Mouse (Mus musculus) hindbrain, postnatal 0 days (tissue): ENCODE results near the gene Mbnl2. TPM values are rescaled to one million over a fixed set of nuclear protein-coding genes. Genes with fewer than 3 reads are reported as not detected.

Experiments used
- ATAC-seq: fragments of 200-750 bp; cut with Nextera tagmentation; 2 replicates; pipeline ENCODE4 v1.8.0; 2017; ENCODE audit warnings: mild to moderate bottlenecking, moderate TSS enrichment, moderate library complexity
- DNase-seq: peaks from one replicate; pipeline ENCODE4 v3.0.0-alpha.2; 2015; ENCODE audit warnings: low spot score
- H3K27ac ChIP-seq: fragments of 300-500 bp; sonication (generic); 2 replicates; pipeline ENCODE4 v1.5.1; 2014; ENCODE audit warnings: mild to moderate bottlenecking
- H3K27me3 ChIP-seq: fragments of 300-500 bp; sonication (generic); 2 replicates; pipeline ENCODE4 v1.6.1; 2014; ENCODE audit warnings: low read length, mixed read lengths; ENCODE audit not compliant: insufficient read depth
- H3K36me3 ChIP-seq: fragments of 300-500 bp; sonication (generic); 2 replicates; pipeline ENCODE4 v1.6.1; 2014; ENCODE audit warnings: low read length, mixed read lengths; ENCODE audit not compliant: insufficient read depth
- H3K4me1 ChIP-seq: fragments of 300-500 bp; sonication (generic); 2 replicates; pipeline ENCODE4 v1.6.1; 2014; ENCODE audit warnings: antibody characterized with exemption, low read length, mixed read lengths; ENCODE audit not compliant: insufficient read depth
- H3K4me2 ChIP-seq: fragments of 300-500 bp; sonication (generic); 2 replicates; pipeline ENCODE4 v1.6.1; 2014; ENCODE audit warnings: low read depth, mild to moderate bottlenecking, low read length, moderate library complexity, mixed read lengths
- H3K4me3 ChIP-seq: fragments of 300-500 bp; sonication (generic); 2 replicates; pipeline ENCODE4 v1.5.1; 2014; ENCODE audit warnings: low read length
- H3K9ac ChIP-seq: fragments of 300-500 bp; sonication (generic); replicated peaks from 2 replicates; pipeline ENCODE4 v1.6.1; 2014; ENCODE audit warnings: mild to moderate bottlenecking, low read length, moderate library complexity, mixed read lengths
- H3K9me3 ChIP-seq: fragments of 300-500 bp; sonication (generic); 2 replicates; pipeline ENCODE4 v1.6.1; 2016; ENCODE audit warnings: low read length, mixed read lengths
- CTCF ChIP-seq: IDR thresholded peaks from 2 replicates; pipeline ENCODE4 v1.5.1; 2016; ENCODE audit warnings: antibody characterized with exemption, control low read depth, low read depth
- WGBS: fragments of 180-500 bp; shearing (Covaris S2); extraction: QIAGEN DNeasy Blood & Tissue Kit; methylation state at CpG from one replicate; pipeline ENCODE4 v1.1.7; 2014; 5-methylcytosine and 5-hydroxymethylcytosine counted together
- polyA plus RNA-seq: library from polyadenylated mRNA; unstranded; fragments of >200 nt; fragmentation: Nextera tagmentation; extraction: Ambion mirVana; gene quantifications from 2 replicates; pipeline ENCODE4 v1.2.1, GENCODE M21; 2015
- total RNA-seq: library from RNA; depleted of rRNA; stranded (reverse); fragments of >200 nt; gene quantifications from 2 replicates; pipeline ENCODE4 v1.2.3, GENCODE M21; 2014

Gene Mbnl2
- total and polyA plus RNA-seq, 2 experiments from 2014 or later = 28.6 to 78.3 TPM

DNA sequence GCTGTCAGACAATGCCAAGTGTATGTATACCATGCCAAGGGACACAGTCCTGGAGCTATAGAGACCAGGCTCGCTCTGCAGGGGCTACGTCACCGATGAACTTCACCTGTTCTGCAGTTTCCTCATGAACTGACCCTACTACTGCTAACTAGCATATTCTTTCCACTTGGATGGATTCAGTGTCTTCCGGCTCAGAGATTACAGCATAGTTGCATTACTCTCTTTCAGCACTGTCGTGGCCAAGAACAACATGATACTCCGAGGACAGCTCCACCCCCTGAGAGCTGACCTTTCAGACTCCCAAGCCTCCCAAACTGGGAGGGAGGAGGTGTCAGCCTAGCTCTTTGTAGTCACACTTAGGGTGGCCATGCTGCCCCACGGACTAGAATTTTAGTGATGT lies 60.9 kb downstream of the Mbnl2 start:
- 0 out of 2 replicates have a peak overlapping the region, but pooled peaks have one; percentile 38 for H3K27ac ChIP-seq
- H3K9ac ChIP-seq = no peak overlapping the region
- ATAC-seq (peak; percentile 38; the same call in 1 of the 2 replicates), DNase-seq (no peak)
- WGBS = 41% methylated on average over 7 of the region's 7 CpGs
- 0 out of 2 replicates have a peak, but pooled peaks cover 5% of the 10 kb centered on the region for H3K4me1 ChIP-seq
- no peak overlapping the region for H3K4me2 ChIP-seq
- no peaks in the 10 kb centered on the region for H3K9me3 ChIP-seq
- no peaks in the 10 kb centered on the region for H3K36me3 ChIP-seq
- no peak overlapping the region for H3K4me3 ChIP-seq
- H3K27me3 ChIP-seq = no peaks in the 10 kb centered on the region
- no peak for TF ChIP-seq CTCF

GRCm38 (mm10) chr14:120336841-120337240 lies 61.4 kb downstream of the Mbnl2 start:
- Histone ChIP-seq H3K4me3 (no peak overlapping the region), H3K9me3 (no peaks in the 10 kb centered on the region), H3K36me3 (no peaks in the 10 kb centered on the region), H3K27me3 (no peaks in the 10 kb centered on the region), H3K27ac (peak overlapping the region; percentile 38; the same call in 1 of the 2 replicates), H3K9ac (no peak overlapping the region), H3K4me2 (no peak overlapping the region), H3K4me1 (0 out of 2 replicates have a peak, but pooled peaks cover 5% of the 10 kb centered on the region)
- ATAC-seq (no peak), DNase-seq (no peak)
- TF ChIP-seq CTCF = no peak
- WGBS = 61% methylated on average over 8 of the region's 8 CpGs

DNA sequence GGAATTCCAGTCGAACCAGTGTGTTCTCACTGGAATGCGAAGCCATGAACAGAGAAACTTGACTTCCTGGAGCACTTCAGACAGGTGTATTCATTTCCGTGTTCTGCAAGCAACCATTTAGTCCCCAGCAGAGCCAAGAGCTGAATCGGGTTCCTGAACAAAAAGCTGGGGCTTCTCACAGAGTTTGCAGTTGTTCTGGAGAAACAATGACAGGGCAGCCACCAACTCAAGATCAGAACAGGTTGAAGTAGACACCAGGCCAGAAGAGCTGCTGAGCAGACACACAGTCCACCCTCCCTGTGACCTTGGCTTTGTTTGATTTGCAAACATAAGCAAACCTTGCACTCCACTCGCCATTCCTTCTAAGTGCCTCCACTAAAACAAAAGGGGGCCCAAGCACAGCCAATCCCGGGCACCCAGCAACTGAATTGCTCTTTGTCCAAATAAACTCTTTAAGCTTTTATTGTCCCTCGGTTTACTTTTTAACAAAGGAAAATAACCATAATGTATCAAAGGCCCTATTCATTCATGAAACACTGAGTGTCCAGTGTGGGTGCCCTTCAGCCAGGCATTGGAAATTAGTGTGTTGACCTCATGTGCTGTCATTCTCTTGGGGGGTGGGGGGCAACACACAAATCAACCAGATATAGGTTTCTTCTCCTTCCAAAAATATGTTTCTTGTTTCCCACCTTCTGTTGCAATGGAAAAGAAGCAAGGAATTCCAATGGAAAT lies 62.4 kb downstream of the Mbnl2 start:
- no peak for TF ChIP-seq CTCF
- no peaks in the 10 kb centered on the region for H3K36me3 ChIP-seq
- H3K4me2 ChIP-seq = no peak overlapping the region
- H3K9me3 ChIP-seq = no peaks in the 10 kb centered on the region
- DNase-seq = no peak
- H3K4me1 ChIP-seq = 0 out of 2 replicates have a peak, but pooled peaks cover 5% of the 10 kb centered on the region
- H3K27ac ChIP-seq = no peak overlapping the region
- no peak overlapping the region for H3K9ac ChIP-seq
- ATAC-seq = no peak
- WGBS = 44% methylated on average over 7 of the region's 7 CpGs
- H3K4me3 ChIP-seq = no peak overlapping the region
- H3K27me3 ChIP-seq = no peaks in the 10 kb centered on the region

GRCm38 (mm10) chr14:120338706-120339105 lies 63.2 kb downstream of the Mbnl2 start:
- Histone ChIP-seq H3K36me3 (no peaks in the 10 kb centered on the region), H3K4me1 (0 out of 2 replicates have a peak, but pooled peaks cover 5% of the 10 kb centered on the region), H3K9ac (no peak overlapping the region), H3K27me3 (no peaks in the 10 kb centered on the region), H3K9me3 (no peaks in the 10 kb centered on the region), H3K4me3 (no peak overlapping the region), H3K4me2 (no peak overlapping the region), H3K27ac (no peak overlapping the region)
- DNase-seq (no peak), ATAC-seq (no peak)
- no peak for TF ChIP-seq CTCF
- 84% methylated on average over 3 of the region's 3 CpGs for WGBS

DNA sequence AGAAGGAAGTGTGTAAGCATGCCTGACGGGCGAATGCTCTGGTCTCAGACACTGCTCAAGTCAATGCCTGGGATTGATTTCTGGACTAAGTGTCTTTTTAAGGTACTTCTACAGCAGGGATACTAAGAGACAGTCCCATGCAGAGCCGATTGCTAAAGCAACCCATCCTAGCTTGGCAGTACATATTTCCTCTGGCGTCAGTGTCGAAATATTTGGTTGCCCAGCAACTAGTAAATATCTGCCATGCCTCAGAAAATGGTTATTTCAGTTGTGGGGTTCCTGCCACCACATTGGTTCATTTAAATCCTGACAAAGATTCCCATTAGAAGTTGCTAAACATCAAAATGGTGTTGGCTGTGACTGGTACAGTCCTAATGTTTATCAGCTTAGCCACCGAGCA lies 66.4 kb downstream of the Mbnl2 start:
- no peak for ATAC-seq
- Histone ChIP-seq H3K9me3 (no peaks in the 10 kb centered on the region), H3K4me3 (no peak overlapping the region), H3K27ac (no peak overlapping the region), H3K9ac (no peak overlapping the region), H3K4me1 (no peaks in the 10 kb centered on the region), H3K4me2 (no peak overlapping the region), H3K36me3 (no peaks in the 10 kb centered on the region), H3K27me3 (no peaks in the 10 kb centered on the region)
- no peak for TF ChIP-seq CTCF
- no peak for DNase-seq
- 77% methylated on average over 6 of the region's 6 CpGs for WGBS

- 85% methylated on average over 7 of the region's 7 CpGs for WGBS
- TF ChIP-seq CTCF = no peak
- ATAC-seq = no peak
These were observed 66.9 kb downstream of the Mbnl2 start for GRCm38 (mm10) chr14:120342321-120342720.

GRCm38 (mm10) chr14:120344641-120345040 lies 69.2 kb downstream of the Mbnl2 start:
- DNase-seq (no peak), ATAC-seq (no peak)
- Histone ChIP-seq H3K4me3 (no peak overlapping the region), H3K9me3 (no peaks in the 10 kb centered on the region), H3K27me3 (no peaks in the 10 kb centered on the region), H3K36me3 (no peaks in the 10 kb centered on the region), H3K27ac (no peak overlapping the region), H3K9ac (no peak overlapping the region), H3K4me1 (no peaks in the 10 kb centered on the region), H3K4me2 (no peak overlapping the region)
- no peak for TF ChIP-seq CTCF
- WGBS = 92% methylated on average over 4 of the region's 4 CpGs

More at GRCm38 (mm10) chr14:120342321-120342720, 66.9 kb downstream of the Mbnl2 start:
- Histone ChIP-seq H3K27me3 (no peaks in the 10 kb centered on the region), H3K4me2 (no peak overlapping the region), H3K4me3 (no peak overlapping the region), H3K9ac (no peak overlapping the region), H3K36me3 (no peaks in the 10 kb centered on the region), H3K4me1 (no peaks in the 10 kb centered on the region), H3K27ac (no peak overlapping the region), H3K9me3 (no peaks in the 10 kb centered on the region)
- no peak for DNase-seq
